In the genomic region with DNA sequence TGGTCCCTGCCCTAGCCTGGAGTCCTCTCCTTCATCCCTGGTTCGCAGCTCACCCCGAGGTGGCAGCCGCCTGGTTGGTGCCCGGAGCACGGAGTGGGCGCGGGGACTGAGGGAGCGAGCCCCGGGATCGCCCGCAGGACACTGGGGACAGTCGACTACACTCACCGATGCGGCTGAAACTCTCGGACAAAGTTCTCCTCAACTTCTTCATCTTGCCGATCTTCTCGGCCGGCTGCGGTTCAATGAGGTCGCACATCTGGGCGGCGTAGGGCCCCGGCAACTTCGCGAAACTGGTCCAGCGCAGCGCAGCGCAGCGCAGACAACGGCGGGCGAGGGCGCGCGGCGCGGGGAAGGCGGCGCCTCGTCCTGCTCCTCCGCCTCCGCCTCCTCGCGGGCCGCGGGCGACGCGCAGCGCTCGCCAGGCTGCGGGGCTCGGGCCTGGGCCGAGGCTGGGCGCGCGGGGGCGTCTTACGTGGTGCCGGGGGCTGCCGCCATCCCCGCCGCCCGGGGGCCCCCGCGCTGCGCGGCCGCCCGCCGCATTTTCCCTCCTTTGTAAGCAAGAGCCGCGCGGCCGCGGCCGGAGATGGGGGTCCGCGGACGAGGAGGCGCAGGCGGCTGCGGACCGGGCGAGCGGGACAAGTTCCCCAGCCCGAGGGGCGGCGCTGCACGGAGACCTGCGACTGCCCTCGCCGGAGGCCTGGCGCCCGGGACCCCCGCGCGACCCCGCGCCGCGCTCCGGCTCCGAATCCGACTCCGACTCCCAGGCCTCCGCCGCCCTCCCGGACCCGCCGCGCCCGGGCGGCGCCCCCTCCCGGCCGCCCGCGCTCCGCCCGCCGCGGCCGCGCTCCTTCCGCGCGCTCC, we compare ENCODE assay signal across 8 mouse cellular contexts. TPM values are rescaled to one million over a fixed set of nuclear protein-coding genes. Genes with fewer than 3 reads are reported as not detected.
A peak's percentile ranks its signal among the peaks of the same experiment; 100 is the strongest.
DNase-seq lines count a peak whose midpoint lies in the region; ATAC-seq lines count a peak whose summit lies in the region.

No protein-coding gene starts in this region.

- ATAC-seq in forebrain, embryonic 14.5 days: peak; percentile 96
- peak; percentile 96 for ATAC-seq in neural tube, embryonic 14.5 days (ENCODE audit: low read depth)

- H3K4me1 ChIP-seq in brown adipose tissue, adult 24 weeks (ENCODE audit: control insufficient read depth, insufficient read depth, insufficient read length, low read length): peaks cover 2% of the 10 kb centered on the region; the same call in 1 of the 2 replicates
- peaks cover 11% of the 10 kb centered on the region for H3K4me1 ChIP-seq in forebrain, embryonic 14.5 days (ENCODE audit: control insufficient read depth, insufficient read depth, low read length)
- peaks cover 11% of the 10 kb centered on the region; the same call in 1 of the 2 replicates for H3K4me1 ChIP-seq in neural tube, embryonic 14.5 days (ENCODE audit: control insufficient read depth, insufficient read depth, low read length)

- peak overlapping the region; percentile 92 for H3K9ac ChIP-seq in forebrain, embryonic 14.5 days (ENCODE audit: low read length)
- peak overlapping the region; percentile 93 for H3K9ac ChIP-seq in neural tube, embryonic 14.5 days (replicated peaks; ENCODE audit: low read depth, low read length)

- H3K9me3 ChIP-seq in forebrain, embryonic 14.5 days (replicated peaks; ENCODE audit: control insufficient read depth, low read length): no peaks in the 10 kb centered on the region
- H3K9me3 ChIP-seq in neural tube, embryonic 14.5 days (ENCODE audit: control insufficient read depth, low read length): no peaks in the 10 kb centered on the region

- H3K36me3 ChIP-seq in forebrain, embryonic 14.5 days (ENCODE audit: control insufficient read depth, insufficient read depth, low read length): no peaks in the 10 kb centered on the region
- H3K36me3 ChIP-seq in neural tube, embryonic 14.5 days (ENCODE audit: control insufficient read depth, insufficient read depth, low read length): no peaks in the 10 kb centered on the region

- peak overlapping the region; percentile 78 for H3K4me3 ChIP-seq in brown adipose tissue, adult 24 weeks (ENCODE audit: insufficient read depth, low read depth, low read length)
- peak overlapping the region; percentile 68 for H3K4me3 ChIP-seq in forebrain, embryonic 14.5 days (ENCODE audit: low read depth, low read length)
- peak overlapping the region; percentile 79 for H3K4me3 ChIP-seq in neural tube, embryonic 14.5 days (ENCODE audit: low read depth, low read length)

- DNase-seq in B cell, adult 2 months: peak; percentile 27 to 47
- peak; percentile 78 for DNase-seq in forebrain, embryonic 14.5 days (ENCODE audit: low spot score)
- DNase-seq in heart, postnatal 10 days: peak; percentile 74 to 79
- peak; percentile 37 to 60 for DNase-seq in layer of hippocampus, adult 18-20 months (ENCODE audit: low spot score in 2 of 2)
- DNase-seq in lung, adult 18-20 months: peak; percentile 65 to 66
- peak; percentile 17 for DNase-seq in thymus, postnatal 14 days

- peak overlapping the region; percentile 73 for H3K27ac ChIP-seq in brown adipose tissue, adult 24 weeks (replicated peaks; ENCODE audit: low read depth, low read length)
- peak overlapping the region; percentile 91 for H3K27ac ChIP-seq in forebrain, embryonic 14.5 days (ENCODE audit: low read depth, low read length)
- H3K27ac ChIP-seq in neural tube, embryonic 14.5 days (ENCODE audit: low read depth, low read length): peak overlapping the region; percentile 92

- H3K4me2 ChIP-seq in forebrain, embryonic 14.5 days (ENCODE audit: low read length): peak overlapping the region; percentile 63
- peak overlapping the region; percentile 77 for H3K4me2 ChIP-seq in neural tube, embryonic 14.5 days (ENCODE audit: low read depth, low read length)

- no peaks in the 10 kb centered on the region for H3K27me3 ChIP-seq in forebrain, embryonic 14.5 days (replicated peaks; ENCODE audit: control insufficient read depth, insufficient read depth, low read length)
- H3K27me3 ChIP-seq in neural tube, embryonic 14.5 days (ENCODE audit: control insufficient read depth, insufficient read depth, low read length): no peaks in the 10 kb centered on the region

- intact Hi-C loops in heart, postnatal 10 days (cut with DNase I): loop anchor here (1.0 to 5.0 kb wide), 4 partner anchors 37 to 418 kb away; no protein-coding TSS in a partner anchor

- 1% methylated on average over 107 of the region's 128 CpGs for WGBS in forebrain, embryonic 14.5 days
- under 1% methylated on average over 77 of the region's 128 CpGs for WGBS in neural tube, embryonic 14.5 days

RNA-seq across cellular contexts. Expression of a gene that starts 40.0 kb away (rescaled TPM):
- polyA plus RNA-seq in brown adipose tissue, adult 24 weeks (2012; ENCODE audit: insufficient read depth, insufficient read length, missing spikeins): 9.9 and 10.1 TPM in 2 replicates
- 26.6 and 34.8 TPM in 2 replicates for polyA plus RNA-seq in forebrain, embryonic 14.5 days (2014; fragmentation: Nextera tagmentation; extraction: Ambion mirVana)
- total RNA-seq in heart, postnatal 10 days (2021): 10 to 100 TPM; 20.1 to 22.2 TPM
- 100 to 1,000 TPM; 236 to 238 TPM for total RNA-seq in layer of hippocampus, adult 18-20 months (2021)
- polyA plus RNA-seq in neural tube, embryonic 14.5 days (2014; fragmentation: Nextera tagmentation; extraction: Ambion mirVana): 51.9 and 53.5 TPM in 2 replicates

Comparison
In these comparisons a context has a peak if more than half of its experiments do, and no peak if none do; other contexts are left out.
1. Peak in every context shown above with its lines: DNase-seq, ATAC-seq, H3K4me3 ChIP-seq and H3K27ac ChIP-seq.
2. DNase-seq: peak in every context shown above with its lines; median percentile 78 in forebrain, embryonic 14.5 days; 76 in heart, postnatal 10 days; 66 in lung, adult 18-20 months; 48 in layer of hippocampus, adult 18-20 months; 37 in B cell, adult 2 months; 17 in thymus, postnatal 14 days.